Mouse (Mus musculus): ENCODE data around the gene Hsd17b14.

- TF ChIP-seq POLR2A (IDR thresholded peaks at IDR 0.05; ENCODE audit: borderline replicate concordance, insufficient read depth, low read length): no peak
- no peak for TF ChIP-seq CTCF (IDR thresholded peaks at IDR 0.05; ENCODE audit: borderline replicate concordance, insufficient read depth, low read depth, low read length)
Observed at GRCm38 (mm10) chr7:45605704-45606289, 51.1 kb downstream of the Hsd17b14 start.

Measured in cerebellum, adult 2 months (tissue).